ENCODE assay signal across 9 mouse cellular contexts in genomic region chr5:64364432-64365125, GRCm38 (mm10).
DNase-seq lines count a peak whose midpoint lies in the region; ATAC-seq and TF ChIP-seq lines count a peak whose summit lies in the region.
"Had no signal": no experiment of that assay in that cellular context is flagged by ENCODE, and none has a peak within 500 bp of the region (broad histone marks: within the 10 kb centered on the region; RNA-seq: fewer than 3 reads in every experiment).

No protein-coding gene starts in this region.

- ATAC-seq in forebrain, embryonic 16.5 days, result peak; percentile 89
- ATAC-seq in hindbrain, embryonic 14.5 days (ENCODE audit: low FRiP score), result peak; percentile 55
- ATAC-seq in liver, postnatal 0 days, result peak; percentile 77

- peak; percentile 15 to 29 for DNase-seq in B cell, adult 2 months
- no peak for DNase-seq in ES-E14 (ENCODE audit: low read depth, low spot score)
- DNase-seq in hindbrain, embryonic 14.5 days (ENCODE audit: low spot score), result peak; percentile 57
- DNase-seq in liver, postnatal 0 days, result peak; percentile 26
- peak; percentile 79 for DNase-seq in skeletal muscle tissue, adult 2 months (ENCODE audit: low read depth, low spot score)
- DNase-seq in cerebellum, postnatal 36 days, result no peak
- DNase-seq in cerebellum, adult 9-10 months, result no peak

- H3K9ac ChIP-seq in ES-E14 (ENCODE audit: insufficient read depth, low read depth, low read length, poor library complexity, severe bottlenecking), result no peak overlapping the region
- no peak overlapping the region; the same call in 1 of the 2 replicates for H3K9ac ChIP-seq in forebrain, embryonic 16.5 days (replicated peaks; ENCODE audit: low read depth, low read length)
- H3K9ac ChIP-seq in hindbrain, embryonic 14.5 days, result no peak overlapping the region
- H3K9ac ChIP-seq in liver, postnatal 0 days (replicated peaks), result no peak overlapping the region

- H3K4me2 ChIP-seq in forebrain, embryonic 16.5 days (ENCODE audit: low read length), result peak overlapping the region; percentile 18; the same call in 1 of the 2 replicates
- no peak overlapping the region for H3K4me2 ChIP-seq in hindbrain, embryonic 14.5 days (replicated peaks)
- H3K4me2 ChIP-seq in liver, postnatal 0 days (ENCODE audit: low read depth, low read length), result peak overlapping the region; percentile 42

- no peak overlapping the region for H3K27ac ChIP-seq in ES-E14 (ENCODE audit: insufficient read depth, low read depth, low read length, poor library complexity, severe bottlenecking)
- peak overlapping the region; percentile 68 for H3K27ac ChIP-seq in forebrain, embryonic 16.5 days (ENCODE audit: low read length)
- peak overlapping the region; percentile 39 for H3K27ac ChIP-seq in hindbrain, embryonic 14.5 days
- no peak overlapping the region for H3K27ac ChIP-seq in liver, postnatal 0 days (ENCODE audit: low read depth)
- H3K27ac ChIP-seq: macrophage had no signal

- H3K36me3 ChIP-seq in ES-E14 (ENCODE audit: control insufficient read depth, insufficient read depth, low read length, poor library complexity, severe bottlenecking), result no peaks in the 10 kb centered on the region
- H3K36me3 ChIP-seq in forebrain, embryonic 16.5 days (ENCODE audit: control insufficient read depth, insufficient read depth), result no peaks in the 10 kb centered on the region
- no peaks in the 10 kb centered on the region for H3K36me3 ChIP-seq in hindbrain, embryonic 14.5 days (replicated peaks; ENCODE audit: control insufficient read depth, insufficient read depth)
- no peaks in the 10 kb centered on the region for H3K36me3 ChIP-seq in liver, postnatal 0 days (replicated peaks; ENCODE audit: insufficient read depth, low read length)

- no peak for TF ChIP-seq CTCF in liver, postnatal 0 days (IDR thresholded peaks at IDR 0.05; ENCODE audit: low read depth)

- no peaks in the 10 kb centered on the region for H3K27me3 ChIP-seq in forebrain, embryonic 16.5 days (replicated peaks; ENCODE audit: control insufficient read depth, insufficient read depth, low read length)
- no peaks in the 10 kb centered on the region for H3K27me3 ChIP-seq in hindbrain, embryonic 14.5 days (ENCODE audit: control insufficient read depth, insufficient read depth, low read length)
- H3K27me3 ChIP-seq in liver, postnatal 0 days (ENCODE audit: insufficient read depth, low read length), result no peaks in the 10 kb centered on the region

- H3K4me3 ChIP-seq in ES-E14 (ENCODE audit: insufficient read depth in 1 of 2, low read depth in 1 of 2, low read length in 2 of 2, poor library complexity in 1 of 2, severe bottlenecking in 1 of 2), result 0 out of 4 replicates have a peak overlapping the region, but pooled peaks of 1 of the 2 experiments have one; percentile 11
- H3K4me3 ChIP-seq in forebrain, embryonic 16.5 days (replicated peaks; ENCODE audit: low read length), result no peak overlapping the region
- H3K4me3 ChIP-seq in hindbrain, embryonic 14.5 days (replicated peaks; ENCODE audit: low read length), result no peak overlapping the region
- no peak overlapping the region for H3K4me3 ChIP-seq in liver, postnatal 0 days (ENCODE audit: low read depth, low read length)

- 20% methylated on average over 7 of the region's 7 CpGs for WGBS in forebrain, embryonic 16.5 days
- 38% methylated on average over 7 of the region's 7 CpGs for WGBS in hindbrain, embryonic 14.5 days
- WGBS in liver, postnatal 0 days (ENCODE audit: insufficient replicate concordance), result 55% methylated on average over 7 of the region's 7 CpGs

- in situ Hi-C loops in ES-E14 (cut with MboI; ENCODE audit: low sequenced_read_pairs in 2 of 2, unreplicated experiment in 2 of 2), result no loop called here

- TF ChIP-seq EP300 in liver, postnatal 0 days (IDR thresholded peaks at IDR 0.05; ENCODE audit: low read depth), result no peak

- H3K9me3 ChIP-seq in ES-E14 (ENCODE audit: control insufficient read depth, insufficient read depth, low read depth, low read length), result no peaks in the 10 kb centered on the region
- no peaks in the 10 kb centered on the region for H3K9me3 ChIP-seq in forebrain, embryonic 16.5 days (ENCODE audit: control insufficient read depth, low read length)
- H3K9me3 ChIP-seq in hindbrain, embryonic 14.5 days (ENCODE audit: control insufficient read depth, low read length), result 0 out of 2 replicates have a peak, but pooled peaks cover 3% of the 10 kb centered on the region
- no peaks in the 10 kb centered on the region for H3K9me3 ChIP-seq in liver, postnatal 0 days (ENCODE audit: low read length)

- H3K4me1 ChIP-seq in ES-E14 (ENCODE audit: control insufficient read depth in 2 of 2, insufficient read depth in 2 of 2, low read length in 2 of 2, poor library complexity in 1 of 2), result peaks cover 6 to 7% of the 10 kb centered on the region in 2 experiments; a peak in 2 of 4 replicates
- H3K4me1 ChIP-seq in forebrain, embryonic 16.5 days (replicated peaks; ENCODE audit: control insufficient read depth, insufficient read depth, low read length), result peaks cover 37% of the 10 kb centered on the region
- H3K4me1 ChIP-seq in hindbrain, embryonic 14.5 days (replicated peaks; ENCODE audit: control insufficient read depth, insufficient read depth, low read length), result peaks cover 14% of the 10 kb centered on the region; the same call in 1 of the 2 replicates
- H3K4me1 ChIP-seq in liver, postnatal 0 days (ENCODE audit: insufficient read depth), result peaks cover 23% of the 10 kb centered on the region

TF ChIP-seq in ES-E14, 5 proteins besides CTCF, POLR2A, EP300 and RAD21:
- peak; percentile 78 for TF ChIP-seq ZNF384 (IDR thresholded peaks at IDR 0.05; ENCODE audit: low read depth, low read length)
- no peak for TF ChIP-seq MAFK (IDR thresholded peaks at IDR 0.05; ENCODE audit: insufficient read depth, low read depth, low read length)

Comparison
In these comparisons a context has a peak if more than half of its experiments do, and no peak if none do; other contexts are left out.
1. DNase-seq: peak in B cell, adult 2 months (2 of 2), hindbrain, embryonic 14.5 days (single experiment), liver, postnatal 0 days (single experiment) and skeletal muscle tissue, adult 2 months (single experiment); none in ES-E14 (single experiment), cerebellum, postnatal 36 days (0 of 2) and cerebellum, adult 9-10 months (single experiment).
2. H3K27ac ChIP-seq: peak in forebrain, embryonic 16.5 days (single experiment) and hindbrain, embryonic 14.5 days (single experiment); none in ES-E14 (single experiment) and liver, postnatal 0 days (single experiment).
3. Peak in every context shown above with its lines, with median percentiles within 50 percentile points of each other: ATAC-seq.